Mouse (Mus musculus) kidney, postnatal 36 days (tissue): ENCODE measurements around the gene Exosc7.

Experiments used
- DNase-seq, 2 experiments: peaks; one replicate each; pipeline ENCODE4 v3.0.0; 2021 to 2022; ENCODE audit warnings: mixed read lengths in 2 of 2

The Exosc7 gene

DNA sequence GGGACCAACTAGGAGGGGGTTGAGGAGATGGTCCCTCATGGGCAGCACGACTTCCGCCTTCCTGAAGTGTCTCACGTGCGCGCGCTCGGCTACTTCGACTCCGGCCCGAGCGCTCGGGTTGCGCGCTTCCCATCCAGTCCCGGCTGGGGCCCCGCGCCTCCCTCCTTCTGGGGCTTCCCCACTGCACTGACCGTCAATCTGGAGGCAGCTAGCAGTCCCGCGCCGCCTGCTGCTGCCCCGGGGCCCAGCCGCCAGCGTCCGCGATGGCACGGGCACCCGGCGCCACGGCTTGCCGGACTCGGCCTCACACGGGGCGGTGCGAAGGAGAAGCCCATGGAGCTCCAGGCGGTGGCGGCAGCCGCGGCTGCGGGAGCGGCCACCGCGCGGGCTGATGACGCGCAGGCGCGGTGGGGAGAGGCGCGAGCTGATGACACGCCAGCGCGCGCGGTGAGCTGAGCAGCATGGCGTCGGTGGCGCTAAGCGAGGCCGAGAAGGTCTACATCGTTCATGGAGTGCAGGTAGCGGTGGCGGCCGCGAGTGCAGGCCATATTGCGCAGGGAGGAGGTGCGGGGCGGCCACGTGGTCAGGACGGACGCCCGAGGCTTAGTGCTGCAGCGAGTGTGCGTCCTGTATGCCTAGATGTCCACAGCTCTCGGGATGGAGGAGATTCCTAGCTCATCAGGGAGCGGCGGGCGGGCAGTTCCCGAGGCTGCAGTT is at the start of gene Exosc7, which contains the start of gene Zdhhc3:
Exosc7 (plus strand) TSS at position 411 of the 717 bp plus-strand sequence.
Zdhhc3 (minus strand) TSS at position 401 of the 717 bp plus-strand sequence.
- DNase-seq, result peak; percentile 79 to 92

- DNase-seq, result no peak
Observed at GRCm38 (mm10) chr9:123079149-123079548, 33.9 kb upstream of the Exosc7 start.

- no peak for DNase-seq
Observed at GRCm38 (mm10) chr9:123080355-123080754, 32.7 kb upstream of the Exosc7 start.

GRCm38 (mm10) chr9:123080796-123081195 is 32.2 kb upstream of the Exosc7 start:
- DNase-seq, result no peak

GRCm38 (mm10) chr9:123085373-123085772 is 27.6 kb upstream of the Exosc7 start:
- DNase-seq, result no peak

DNA sequence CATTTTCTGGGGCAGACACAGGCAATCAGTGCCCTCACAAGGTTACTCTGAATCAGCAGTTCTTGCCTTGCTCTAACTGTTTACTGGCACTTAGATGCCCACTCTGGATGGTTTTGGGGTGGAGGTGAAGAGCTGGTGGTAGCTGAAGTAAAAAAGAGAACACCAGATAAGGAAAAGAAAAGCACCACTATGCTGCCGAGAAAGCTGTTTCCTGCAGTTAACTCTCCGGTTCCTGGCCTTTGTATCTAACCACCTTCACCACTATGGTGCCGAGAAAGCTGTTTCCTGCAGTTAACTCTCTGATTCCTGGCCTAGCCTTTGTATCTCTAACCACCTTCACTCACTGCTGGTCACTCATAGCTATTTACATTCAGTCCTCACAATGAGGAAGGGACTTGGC is 25.5 kb upstream of the Exosc7 start:
- no peak for DNase-seq

DNA sequence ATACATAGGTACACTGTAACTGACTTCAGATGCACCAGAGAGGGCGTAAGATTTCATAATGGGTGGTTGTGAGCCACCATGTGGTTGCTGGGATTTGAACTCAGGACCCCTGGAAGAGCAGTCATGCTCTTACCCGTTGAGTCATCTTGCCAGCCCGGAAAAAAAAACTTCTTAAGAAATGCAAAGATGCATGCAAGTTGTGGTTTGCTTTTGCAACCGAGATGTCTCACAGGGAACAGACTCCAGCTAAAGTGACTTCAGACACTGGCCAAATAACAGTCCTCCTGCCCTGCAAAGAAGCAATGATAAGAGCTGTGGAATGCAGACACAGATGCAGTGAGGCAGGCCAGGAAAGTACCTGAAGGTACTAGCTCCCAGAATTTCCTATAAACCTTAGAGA is 22.2 kb upstream of the Exosc7 start:
- no peak for DNase-seq

DNA sequence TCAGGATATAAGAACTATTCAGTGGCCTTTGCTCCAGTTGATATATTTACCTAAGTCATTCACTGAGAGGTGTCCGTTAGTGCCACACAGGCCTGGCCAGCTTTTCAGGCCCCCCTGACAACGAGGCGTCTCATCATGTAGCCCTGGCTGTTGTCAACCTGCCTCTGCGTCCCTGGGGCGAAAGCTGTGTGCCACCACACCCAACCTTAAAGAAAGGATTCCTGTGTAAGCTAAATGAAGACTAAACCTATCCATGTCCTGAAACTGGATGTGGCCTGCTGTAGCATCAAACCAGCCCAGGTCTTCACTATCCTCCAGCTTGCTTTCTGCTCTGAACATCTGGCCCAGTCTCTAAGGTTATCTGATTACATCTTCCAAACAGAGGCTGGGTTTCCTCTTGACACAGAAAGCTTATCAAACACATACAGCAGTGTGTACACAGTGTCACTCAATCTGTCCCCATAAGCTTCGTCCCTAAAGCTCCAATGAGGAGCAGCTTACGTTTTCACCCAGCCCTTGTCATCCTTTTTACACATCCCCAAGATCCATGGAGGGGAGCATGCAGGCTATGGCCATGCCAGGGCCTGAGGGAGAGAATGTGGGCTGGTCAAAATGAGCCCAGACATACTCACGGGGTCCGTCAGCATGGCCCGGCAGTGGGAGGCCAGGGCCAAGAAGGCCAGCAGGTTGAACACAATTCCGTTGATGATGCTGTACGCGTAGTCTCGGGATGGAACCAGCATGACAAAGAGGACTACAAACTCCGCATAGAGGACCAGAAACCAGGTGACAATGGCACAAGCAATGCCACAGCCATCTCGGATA is 13.2 kb upstream of the Exosc7 start:
- DNase-seq, result no peak

- DNase-seq, result no peak
Observed at GRCm38 (mm10) chr9:123103425-123103824, 9.6 kb upstream of the Exosc7 start.

- DNase-seq, result no peak
Observed at GRCm38 (mm10) chr9:123104362-123104761, 8.7 kb upstream of the Exosc7 start.

- DNase-seq, result no peak
Observed at GRCm38 (mm10) chr9:123107186-123107585, 5.8 kb upstream of the Exosc7 start.

- DNase-seq, result no peak
Observed at GRCm38 (mm10) chr9:123109188-123109587, 3.8 kb upstream of the Exosc7 start.

- no peak for DNase-seq
Observed at GRCm38 (mm10) chr9:123111751-123112221, 1.2 kb upstream of the Exosc7 start.

DNA sequence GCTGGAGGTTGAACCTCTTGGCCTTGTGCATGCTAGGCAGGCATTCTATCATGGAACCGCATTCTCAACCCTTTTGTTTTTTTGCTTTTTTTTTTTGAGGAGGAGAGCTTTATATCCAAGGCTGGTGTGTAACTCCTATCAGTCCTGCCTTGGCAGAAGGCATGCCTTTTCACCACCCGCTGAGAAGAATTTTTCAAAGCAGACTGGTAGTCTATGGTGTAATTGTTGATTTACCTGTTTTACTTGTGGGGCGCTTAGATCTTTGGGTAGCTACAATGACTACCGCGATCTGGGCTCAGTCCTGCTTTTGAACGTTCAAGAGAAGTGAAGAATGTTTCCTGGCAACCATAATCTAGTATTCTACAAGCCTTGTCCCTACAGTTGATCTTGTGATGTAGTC is 916 bp downstream of the Exosc7 start:
- DNase-seq, result no peak

DNA sequence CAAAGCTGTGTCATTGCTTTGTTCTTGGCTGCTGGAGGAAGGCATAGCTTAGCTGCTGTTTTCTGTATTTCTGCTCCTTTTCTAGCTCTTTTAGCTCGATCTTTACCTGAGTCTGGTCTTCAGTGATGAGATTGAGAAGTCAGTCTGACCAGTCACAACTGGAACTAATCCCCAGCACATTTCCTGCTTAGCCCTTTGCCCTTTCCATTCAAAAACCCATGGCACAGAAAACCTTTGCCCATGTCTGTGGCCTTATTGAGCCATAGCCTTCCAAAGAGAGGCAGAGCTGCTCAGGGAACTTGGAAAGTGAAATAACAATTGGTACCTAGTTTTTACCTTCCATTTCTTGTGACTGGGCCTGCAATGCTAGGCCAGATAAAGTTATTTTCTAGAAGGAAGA is 2.6 kb downstream of the Exosc7 start:
- DNase-seq, result peak; percentile 9 to 33

DNA sequence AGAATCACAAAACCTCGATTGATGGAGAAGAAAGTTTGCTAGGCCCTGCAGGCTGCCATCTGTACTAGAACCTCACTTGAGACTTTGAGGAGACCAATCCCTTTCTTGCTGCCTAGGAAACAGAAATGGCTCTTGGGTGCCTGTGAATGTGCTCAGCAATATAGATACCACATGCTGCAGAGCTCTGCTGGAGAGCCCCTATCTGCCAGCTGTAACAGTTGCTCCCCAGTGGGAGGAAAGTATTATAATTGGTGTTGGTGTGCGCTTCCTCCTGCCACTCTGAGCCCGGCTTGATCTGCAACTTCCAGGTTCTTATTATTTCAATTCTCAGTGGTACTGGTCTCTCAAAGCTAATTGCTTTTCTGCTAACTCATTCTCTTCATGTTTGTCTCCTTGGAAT is 10.0 kb downstream of the Exosc7 start:
- DNase-seq, result no peak

GRCm38 (mm10) chr9:123123571-123124412 is 10.8 kb downstream of the Exosc7 start:
- DNase-seq, result peak; percentile 12 to 45

- DNase-seq, result no peak
Observed at GRCm38 (mm10) chr9:123124413-123124981, 11.5 kb downstream of the Exosc7 start.

DNA sequence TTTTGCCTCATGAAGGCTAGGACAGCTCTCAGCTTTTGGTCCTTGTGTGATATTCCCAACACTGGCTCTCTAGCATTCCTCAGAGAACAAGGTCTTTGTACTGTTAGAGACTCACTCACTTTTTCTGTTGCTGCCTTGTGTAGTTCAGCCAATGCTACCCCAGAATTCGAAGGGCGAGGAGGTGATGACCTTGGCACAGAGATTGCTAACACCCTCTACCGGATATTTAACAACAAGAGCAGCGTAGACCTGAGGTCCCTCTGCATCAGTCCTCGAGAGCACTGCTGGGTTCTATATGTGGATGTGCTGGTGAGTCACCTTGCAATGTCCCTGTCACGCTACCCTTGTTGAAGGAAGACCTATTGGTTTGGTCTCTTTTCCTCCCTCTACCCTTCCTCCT is 14.6 kb downstream of the Exosc7 start:
- no peak for DNase-seq

- no peak for DNase-seq
Observed at GRCm38 (mm10) chr9:123132994-123133393, 20.0 kb downstream of the Exosc7 start.

DNA sequence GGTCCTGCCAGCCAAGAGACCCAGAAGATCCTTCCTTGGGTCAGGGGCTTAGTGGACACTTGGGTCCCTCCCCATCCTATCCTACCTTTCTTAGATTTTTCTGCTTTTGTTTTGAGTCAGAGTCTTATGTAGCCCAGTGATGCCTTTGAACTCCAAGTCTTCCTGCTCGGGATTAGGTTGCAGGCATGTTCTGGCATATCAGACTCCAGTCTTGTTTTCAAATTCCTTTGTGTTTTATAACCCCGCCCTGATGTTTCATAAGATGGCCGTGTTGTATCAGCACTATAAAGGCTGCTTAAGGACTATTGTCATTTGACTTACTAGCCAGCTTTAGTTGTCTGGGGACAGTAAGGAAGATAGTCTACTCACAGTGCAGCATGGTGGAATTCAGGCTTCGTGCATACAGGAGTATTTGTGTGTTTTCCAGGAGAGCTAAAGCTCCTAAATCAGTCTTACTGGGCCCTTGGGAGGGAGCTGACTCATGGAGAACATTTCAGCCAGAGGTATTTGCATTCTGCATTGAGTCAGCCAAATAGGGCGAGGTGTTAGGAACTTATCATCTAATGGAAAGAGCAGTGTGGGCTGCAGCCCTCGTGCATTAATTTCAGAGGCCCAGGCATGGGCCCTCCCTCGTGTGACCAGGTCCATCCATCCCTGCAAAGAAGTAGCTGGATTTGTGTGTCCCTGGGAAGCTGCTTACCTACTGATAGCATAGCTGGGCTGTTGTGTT is 24.1 kb downstream of the Exosc7 start:
- DNase-seq, result no peak
